Mouse (Mus musculus) right cerebral cortex, postnatal 25 days (tissue): ENCODE measurements around the gene Olfr1305.

Experiments used
- DNase-seq: peaks from one replicate; pipeline ENCODE4 v3.0.0; 2022

The Olfr1305 gene

DNA sequence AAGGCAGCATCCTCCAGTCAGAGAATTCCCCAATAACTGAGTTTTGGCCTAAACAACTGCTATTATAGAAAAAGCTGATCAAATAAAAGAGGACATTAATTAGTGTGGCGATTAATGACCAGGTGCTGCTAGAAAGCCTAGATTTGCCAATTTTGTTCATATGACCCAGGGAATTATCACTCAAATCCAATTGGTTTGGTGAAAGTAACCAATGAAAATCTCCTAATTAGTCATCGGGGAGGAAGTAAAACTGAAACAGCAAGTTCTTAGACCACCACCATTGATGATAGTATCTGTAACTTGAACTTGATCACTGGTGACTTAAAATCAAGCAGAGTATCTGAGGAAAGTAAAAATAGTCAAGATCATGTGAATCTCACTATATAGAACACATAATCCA is at the start of gene Olfr1305:
Gene Olfr1305, minus strand, starts transcription at position 101 of the 400 bp plus-strand sequence.
- DNase-seq: no peak

DNA sequence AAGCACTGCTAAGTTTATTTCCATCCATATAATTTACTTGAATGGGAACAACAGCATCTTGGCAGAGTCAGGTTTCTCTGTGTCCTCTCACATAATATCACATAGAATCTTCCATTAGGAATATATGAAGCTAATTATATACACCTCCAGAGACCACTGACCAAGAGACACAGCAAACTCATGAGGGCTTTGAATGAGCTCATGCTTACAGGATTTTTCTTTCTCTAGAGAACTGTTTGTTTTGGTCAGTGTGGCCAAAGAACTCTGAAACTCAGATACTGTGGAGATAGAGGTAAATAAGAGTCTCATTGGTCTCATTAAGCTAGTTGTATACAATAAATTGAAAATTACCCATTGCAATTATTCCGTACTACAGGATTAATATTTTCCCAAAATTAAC is 39.2 kb upstream of the Olfr1305 start, which contains the start of gene Olfr1306:
Gene Olfr1306, minus strand, starts transcription at position 101 of the 400 bp plus-strand sequence.
- no peak for DNase-seq

- DNase-seq: no peak
Measured at GRCm38 (mm10) chr2:111820240-111820639, 56.7 kb downstream of the Olfr1305 start, which contains the start of gene Olfr1303. TSS of gene Olfr1303 (minus strand) at chr2:111820340.
